Mouse (Mus musculus): ENCODE results near the gene Mb. TPM values are rescaled to one million over a fixed set of nuclear protein-coding genes. Genes with fewer than 3 reads are reported as not detected.
"Not testable (repeated sequence)": the region's sequence is repeated elsewhere in the genome, so short reads cannot be mapped to it uniquely, and the experiment has no call there.

Gene Mb
- polyA plus RNA-seq, 1 experiment, result 1,055 TPM

GRCm38 (mm10) chr15:77068439-77068861 lies 18.0 kb upstream of the Mb start:
- TF ChIP-seq MYOD1 (IDR thresholded peaks at IDR 0.05; ENCODE audit: control insufficient read depth in 1 of 3, insufficient read length in 2 of 3, low read depth in 2 of 3) (peak in 1 of 3 experiments; percentile 0), E2F4 (IDR thresholded peaks at IDR 0.05; ENCODE audit: insufficient read depth) (no peak), POLR2A (IDR thresholded peaks at IDR 0.05; ENCODE audit: insufficient read length, low read depth) (peak; percentile 15), USF1 (IDR thresholded peaks at IDR 0.05; ENCODE audit: low read depth) (no peak), TCF3 (IDR thresholded peaks at IDR 0.05; ENCODE audit: insufficient read length, low read depth) (no peak), SRF (IDR thresholded peaks at IDR 0.05; ENCODE audit: control insufficient read depth, insufficient read length, low read depth) (no peak), TCF12 (IDR thresholded peaks at IDR 0.05; ENCODE audit: insufficient read depth, poor library complexity, severe bottlenecking) (no peak), CEBPB (IDR thresholded peaks at IDR 0.05; ENCODE audit: insufficient read depth, poor library complexity, severe bottlenecking) (no peak), MYOG (IDR thresholded peaks at IDR 0.05; ENCODE audit: control insufficient read depth in 1 of 3, insufficient read depth in 1 of 3, insufficient read length in 2 of 3, low read depth in 2 of 3) (no peak), REST (IDR thresholded peaks at IDR 0.05; ENCODE audit: insufficient read depth, insufficient read length) (no peak), MAX (IDR thresholded peaks at IDR 0.05; ENCODE audit: low read depth) (no peak), POLR2AphosphoS2 (IDR thresholded peaks at IDR 0.05; ENCODE audit: insufficient read length, low read depth) (peak; percentile 44)

GRCm38 (mm10) chr15:77066233-77066632 lies 15.8 kb upstream of the Mb start:
- Histone ChIP-seq H3K4me2 (ENCODE audit: low read depth) (no peak overlapping the region), H3ac (ENCODE audit: control insufficient read depth, insufficient read length) (no peak overlapping the region), H3K36me3 (ENCODE audit: control insufficient read depth, insufficient read depth) (no peaks in the 10 kb centered on the region), H3K4me3 (no peak overlapping the region), H3K27me3 (ENCODE audit: control insufficient read depth, insufficient read depth, insufficient read length) (no peaks in the 10 kb centered on the region), H3K79me2 (ENCODE audit: control insufficient read depth, insufficient read depth) (no peaks in the 10 kb centered on the region)
- TF ChIP-seq MYOD1 (IDR thresholded peaks at IDR 0.05; ENCODE audit: control insufficient read depth in 1 of 3, insufficient read length in 2 of 3, low read depth in 2 of 3), result no peak
- TF ChIP-seq TCF12 (IDR thresholded peaks at IDR 0.05; ENCODE audit: insufficient read depth, poor library complexity, severe bottlenecking), result no peak
- TF ChIP-seq MAX (IDR thresholded peaks at IDR 0.05; ENCODE audit: low read depth), result no peak
- TF ChIP-seq SRF (IDR thresholded peaks at IDR 0.05; ENCODE audit: control insufficient read depth, insufficient read length, low read depth), result no peak
- no peak for TF ChIP-seq REST (IDR thresholded peaks at IDR 0.05; ENCODE audit: insufficient read depth, insufficient read length)
- peak; percentile 62 for TF ChIP-seq POLR2AphosphoS2 (IDR thresholded peaks at IDR 0.05; ENCODE audit: insufficient read length, low read depth)
- no peak for TF ChIP-seq MYOG (IDR thresholded peaks at IDR 0.05; ENCODE audit: control insufficient read depth in 1 of 3, insufficient read depth in 1 of 3, insufficient read length in 2 of 3, low read depth in 2 of 3)
- no peak for TF ChIP-seq POLR2A (IDR thresholded peaks at IDR 0.05; ENCODE audit: insufficient read length, low read depth)
- no peak for TF ChIP-seq CEBPB (IDR thresholded peaks at IDR 0.05; ENCODE audit: insufficient read depth, poor library complexity, severe bottlenecking)

More at GRCm38 (mm10) chr15:77068439-77068861, 18.0 kb upstream of the Mb start:
- Histone ChIP-seq H3K4me3 (no peak overlapping the region), H3K4me2 (ENCODE audit: low read depth) (peak overlapping the region; percentile 62), H3K27me3 (ENCODE audit: control insufficient read depth, insufficient read depth, insufficient read length) (no peaks in the 10 kb centered on the region), H3K36me3 (ENCODE audit: control insufficient read depth, insufficient read depth) (no peaks in the 10 kb centered on the region), H3ac (ENCODE audit: control insufficient read depth, insufficient read length) (no peak overlapping the region), H3K79me2 (ENCODE audit: control insufficient read depth, insufficient read depth) (no peaks in the 10 kb centered on the region)

- Histone ChIP-seq H3K27me3 (ENCODE audit: control insufficient read depth, insufficient read depth, insufficient read length) (no peaks in the 10 kb centered on the region), H3K36me3 (ENCODE audit: control insufficient read depth, insufficient read depth) (no peaks in the 10 kb centered on the region)
These were observed 14.9 kb upstream of the Mb start for GRCm38 (mm10) chr15:77065259-77065852.

GRCm38 (mm10) chr15:77062746-77063145 lies 12.3 kb upstream of the Mb start:
- Histone ChIP-seq H3K4me3 (no peak overlapping the region), H3K79me2 (ENCODE audit: control insufficient read depth, insufficient read depth) (no peaks in the 10 kb centered on the region), H3K27me3 (ENCODE audit: control insufficient read depth, insufficient read depth, insufficient read length) (no peaks in the 10 kb centered on the region), H3K36me3 (ENCODE audit: control insufficient read depth, insufficient read depth) (no peaks in the 10 kb centered on the region), H3K4me2 (ENCODE audit: low read depth) (no peak overlapping the region), H3ac (ENCODE audit: control insufficient read depth, insufficient read length) (no peak overlapping the region)
- no peak for TF ChIP-seq MYOD1 (IDR thresholded peaks at IDR 0.05; ENCODE audit: control insufficient read depth in 1 of 3, insufficient read length in 2 of 3, low read depth in 2 of 3)
- peak; percentile 33 for TF ChIP-seq POLR2A (IDR thresholded peaks at IDR 0.05; ENCODE audit: insufficient read length, low read depth)
- TF ChIP-seq TCF12 (IDR thresholded peaks at IDR 0.05; ENCODE audit: insufficient read depth, poor library complexity, severe bottlenecking), result no peak
- TF ChIP-seq POLR2AphosphoS2 (IDR thresholded peaks at IDR 0.05; ENCODE audit: insufficient read length, low read depth), result peak; percentile 90

More at GRCm38 (mm10) chr15:77065259-77065852, 14.9 kb upstream of the Mb start:
- Histone ChIP-seq H3K4me2 (ENCODE audit: low read depth) (no peak overlapping the region), H3K4me3 (no peak overlapping the region), H3K79me2 (ENCODE audit: control insufficient read depth, insufficient read depth) (no peaks in the 10 kb centered on the region), H3ac (ENCODE audit: control insufficient read depth, insufficient read length) (no peak overlapping the region)
- no peak for TF ChIP-seq USF1 (IDR thresholded peaks at IDR 0.05; ENCODE audit: low read depth)
- peak in 1 of 3 experiments; percentile 37 for TF ChIP-seq MYOG (IDR thresholded peaks at IDR 0.05; ENCODE audit: control insufficient read depth in 1 of 3, insufficient read depth in 1 of 3, insufficient read length in 2 of 3, low read depth in 2 of 3)

GRCm38 (mm10) chr15:77059416-77059815 lies 8.9 kb upstream of the Mb start:
- H3K4me2 ChIP-seq (ENCODE audit: low read depth); H3K36me3 ChIP-seq (ENCODE audit: control insufficient read depth, insufficient read depth); H3K27me3 ChIP-seq (ENCODE audit: control insufficient read depth, insufficient read depth, insufficient read length); H3K4me3 ChIP-seq; H3K79me2 ChIP-seq (ENCODE audit: control insufficient read depth, insufficient read depth); H3ac ChIP-seq (ENCODE audit: control insufficient read depth, insufficient read length): not testable (repeated sequence)
